Mouse (Mus musculus) kidney, postnatal 25 days (tissue): ENCODE data around the gene Ap3m1.
"Not testable (repeated sequence)": the region's sequence is repeated elsewhere in the genome, so short reads cannot be mapped to it uniquely, and the experiment has no call there.

Experiments used
- DNase-seq, 2 experiments: peaks; one replicate each; pipeline ENCODE4 v3.0.0; 2021; ENCODE audit warnings: mixed read lengths in 2 of 2

The Ap3m1 gene

GRCm38 (mm10) chr14:21052112-21052780, at the start of gene Ap3m1, which contains the start of gene Adk:
TSS of gene Ap3m1 (minus strand) at chr14:21052508.
TSS of gene Adk (plus strand) at chr14:21052574.
- DNase-seq: peak; percentile 94 to 95

- peak; percentile 19 to 48 for DNase-seq
Measured at GRCm38 (mm10) chr14:21101562-21101961, 49.3 kb upstream of the Ap3m1 start.

GRCm38 (mm10) chr14:21100876-21101275, 48.6 kb upstream of the Ap3m1 start:
- DNase-seq: no peak

GRCm38 (mm10) chr14:21099371-21099770, 47.1 kb upstream of the Ap3m1 start:
- DNase-seq: peak in 1 of 2 experiments; percentile 29

- peak in 1 of 2 experiments; percentile 45 for DNase-seq
Measured at GRCm38 (mm10) chr14:21096689-21097088, 44.4 kb upstream of the Ap3m1 start.

- no peak for DNase-seq
Measured at GRCm38 (mm10) chr14:21096279-21096678, 44.0 kb upstream of the Ap3m1 start.

GRCm38 (mm10) chr14:21094161-21094560, 41.9 kb upstream of the Ap3m1 start:
- DNase-seq: not testable (repeated sequence)

- DNase-seq: no peak
Measured at GRCm38 (mm10) chr14:21090930-21091486, 38.7 kb upstream of the Ap3m1 start.

- no peak for DNase-seq
Measured at GRCm38 (mm10) chr14:21090400-21090799, 38.1 kb upstream of the Ap3m1 start.

- DNase-seq: no peak
Measured at GRCm38 (mm10) chr14:21088731-21089130, 36.4 kb upstream of the Ap3m1 start.

- peak in 1 of 2 experiments; percentile 21 for DNase-seq
Measured at GRCm38 (mm10) chr14:21087390-21088060, 35.2 kb upstream of the Ap3m1 start.

- DNase-seq: no peak
Measured at GRCm38 (mm10) chr14:21086827-21087351, 34.6 kb upstream of the Ap3m1 start.

- no peak for DNase-seq
Measured at GRCm38 (mm10) chr14:21086106-21086505, 33.8 kb upstream of the Ap3m1 start.

GRCm38 (mm10) chr14:21085666-21086065, 33.4 kb upstream of the Ap3m1 start:
- no peak for DNase-seq

GRCm38 (mm10) chr14:21082823-21083222, 30.5 kb upstream of the Ap3m1 start:
- DNase-seq: no peak

GRCm38 (mm10) chr14:21078511-21078910, 26.2 kb upstream of the Ap3m1 start:
- no peak for DNase-seq

- no peak for DNase-seq
Measured at GRCm38 (mm10) chr14:21077939-21078338, 25.6 kb upstream of the Ap3m1 start.

GRCm38 (mm10) chr14:21076501-21077194, 24.3 kb upstream of the Ap3m1 start:
- peak in 1 of 2 experiments; percentile 51 for DNase-seq

GRCm38 (mm10) chr14:21075751-21076500, 23.6 kb upstream of the Ap3m1 start:
- DNase-seq: peak; percentile 91 to 97

GRCm38 (mm10) chr14:21074398-21075320, 22.4 kb upstream of the Ap3m1 start:
- no peak for DNase-seq

- DNase-seq: no peak
Measured at GRCm38 (mm10) chr14:21073981-21074380, 21.7 kb upstream of the Ap3m1 start.
